Mouse (Mus musculus) urinary bladder, postnatal 4 days (tissue): ENCODE results near the gene Rtraf.
"Not testable (repeated sequence)": the region's sequence is repeated elsewhere in the genome, so short reads cannot be mapped to it uniquely, and the experiment has no call there.

ENCODE experiments used
- DNase-seq, 2 experiments: peaks; one replicate each; pipeline ENCODE4 v3.0.0; 2021 to 2022; ENCODE audit warnings: low spot score in 2 of 2

Rtraf gene

GRCm38 (mm10) chr14:19823321-19824142 lies at the start of gene Rtraf:
Gene Rtraf (minus strand): TSS chr14:19823824.
- peak; percentile 91 to 93 for DNase-seq

DNA sequence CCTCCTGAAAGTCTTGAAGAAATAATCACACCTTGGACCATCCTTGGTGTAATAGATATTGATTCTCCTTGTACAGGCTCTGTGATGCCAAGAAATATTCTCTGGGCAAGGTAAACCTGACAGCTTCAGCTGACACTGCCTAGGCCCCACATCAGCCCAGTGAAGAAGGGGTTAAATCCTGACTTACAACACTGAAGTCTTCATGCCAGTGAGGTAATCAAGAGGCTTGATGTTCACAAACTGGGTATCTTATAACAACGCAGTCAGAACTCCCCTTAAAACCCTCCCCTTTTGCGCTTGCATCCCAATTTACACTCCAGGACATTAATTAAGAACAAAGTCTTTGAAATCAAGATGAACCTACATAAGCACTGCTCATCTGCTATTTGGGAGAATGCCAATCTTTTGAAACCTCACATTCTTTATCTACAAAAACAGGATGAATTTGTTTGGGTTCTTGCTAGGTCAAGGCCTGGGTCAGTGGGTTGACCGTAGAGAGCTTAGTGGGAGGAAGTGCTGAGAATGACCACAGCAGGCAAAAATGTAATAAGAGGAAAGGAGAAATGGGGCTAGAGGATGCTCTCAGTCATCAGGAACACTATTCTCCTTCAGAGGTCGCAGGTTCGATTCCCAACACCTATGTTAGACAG lies 43.8 kb upstream of the Rtraf start:
- no peak for DNase-seq

DNA sequence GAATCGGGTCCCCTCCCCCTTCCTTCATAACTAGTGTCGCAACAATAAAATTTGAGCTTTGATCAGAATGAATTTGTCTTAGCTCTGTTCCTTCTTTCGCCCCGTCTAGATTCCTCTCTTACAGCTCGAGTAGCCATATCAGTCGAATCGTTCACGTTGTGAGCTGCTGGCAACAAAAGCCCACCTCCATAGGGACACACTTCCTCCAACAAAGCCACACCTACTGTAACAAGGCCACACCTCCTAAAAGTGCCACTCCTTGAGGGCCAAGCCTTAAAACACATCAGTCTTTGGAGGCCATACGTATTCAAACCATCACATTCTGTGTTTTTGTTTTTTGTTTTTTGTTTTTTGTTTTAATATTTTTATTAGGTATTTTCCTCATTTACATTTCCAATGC lies 41.5 kb upstream of the Rtraf start:
- not testable (repeated sequence) for DNase-seq

DNA sequence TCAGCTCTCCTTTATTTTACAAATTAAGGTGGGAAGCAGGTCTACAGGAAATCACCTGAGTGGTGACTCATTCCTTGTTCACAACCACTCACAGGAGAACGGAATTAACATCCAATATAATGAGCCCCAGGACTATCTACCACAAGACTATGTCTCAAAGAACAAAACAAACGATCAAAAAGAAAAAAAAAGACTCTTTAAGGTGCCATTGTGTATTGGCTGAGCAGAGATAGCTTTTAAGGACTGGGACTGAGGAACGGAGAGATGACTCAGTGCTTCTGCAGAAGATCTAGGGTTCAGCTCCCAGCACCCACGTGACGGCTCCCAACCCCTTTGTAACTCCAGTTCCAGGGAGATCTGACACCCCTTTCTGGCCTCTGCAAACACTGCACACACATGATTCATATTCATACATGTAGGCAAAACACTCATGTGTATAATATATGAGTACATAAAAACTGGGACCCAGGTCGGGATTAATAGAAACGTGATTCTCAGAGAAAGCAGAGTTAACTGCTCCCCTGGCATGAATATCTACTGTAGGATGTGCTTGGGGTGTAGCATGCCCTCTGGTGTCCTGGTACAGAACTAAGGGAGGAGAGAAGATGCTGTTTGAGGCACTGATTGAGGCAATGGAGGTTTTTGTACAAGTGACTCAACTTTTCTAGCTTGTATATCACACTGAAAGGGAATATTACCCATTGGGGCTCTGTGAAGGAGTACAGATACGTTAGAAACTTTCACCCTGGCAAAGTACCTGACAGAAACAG lies 37.9 kb upstream of the Rtraf start:
- no peak for DNase-seq

DNA sequence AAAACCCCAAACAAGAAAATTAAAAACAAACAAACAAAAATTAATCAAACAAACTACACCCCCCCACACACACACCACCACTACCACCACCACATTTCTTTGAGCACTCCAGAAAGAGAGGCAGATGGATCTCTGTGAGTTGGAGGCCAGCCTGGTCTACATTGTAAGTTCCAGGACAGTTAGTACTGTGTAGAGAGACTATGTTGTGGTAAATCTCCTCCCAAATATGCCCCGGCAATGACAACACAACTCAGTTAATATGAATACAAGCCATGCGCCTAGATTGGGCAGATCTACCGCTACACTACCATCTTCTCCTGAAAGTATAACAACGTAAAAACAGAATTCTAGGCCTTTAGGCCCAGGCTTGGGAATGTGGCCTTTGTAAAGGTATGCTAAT lies 36.7 kb upstream of the Rtraf start:
- DNase-seq = no peak

DNA sequence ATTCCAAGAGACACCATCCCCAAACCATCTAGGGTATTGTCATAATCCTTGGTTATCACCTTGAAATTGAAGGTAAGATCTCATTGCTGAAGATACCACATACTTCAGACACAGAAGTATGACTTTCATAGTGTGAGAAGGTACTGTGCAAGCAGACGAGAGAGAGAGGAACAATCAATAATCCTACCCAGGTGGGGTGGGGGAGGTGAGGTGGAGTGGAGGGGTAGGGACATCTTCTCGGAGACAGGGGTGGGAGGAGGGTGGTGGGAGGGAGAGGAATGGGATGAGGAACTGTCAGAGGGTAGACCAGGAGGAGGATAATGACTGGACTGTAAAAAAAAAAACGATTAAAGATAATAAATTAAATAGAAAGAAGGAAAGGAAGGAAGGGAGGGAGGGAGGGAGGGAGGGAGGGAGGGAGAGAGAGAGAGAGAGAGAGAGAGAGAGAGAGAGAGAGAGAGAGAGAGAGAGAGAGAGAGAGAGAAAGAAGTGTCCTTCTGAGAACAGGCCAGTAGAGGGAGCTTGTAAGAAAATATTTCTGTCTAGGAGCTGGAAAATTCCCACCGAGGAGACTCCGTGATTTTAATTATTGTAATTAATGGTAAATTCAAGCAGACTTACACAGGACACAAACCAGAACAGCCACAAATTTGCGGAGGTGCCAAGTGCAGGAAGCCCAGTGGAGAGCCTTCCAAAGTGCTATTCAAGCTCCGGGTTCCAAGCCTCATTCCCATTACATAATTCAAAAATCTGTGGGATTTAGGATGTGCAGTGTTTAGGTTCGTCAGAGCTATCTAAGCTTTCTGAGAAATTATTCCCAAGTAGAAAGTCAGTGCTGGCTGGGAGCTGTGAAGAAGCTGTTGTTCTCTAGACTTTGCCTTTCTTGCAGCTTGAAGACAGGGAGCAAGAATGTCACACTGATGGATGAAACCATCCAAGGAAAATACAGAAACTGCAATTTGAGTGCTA lies 35.5 kb upstream of the Rtraf start:
- no peak for DNase-seq

DNA sequence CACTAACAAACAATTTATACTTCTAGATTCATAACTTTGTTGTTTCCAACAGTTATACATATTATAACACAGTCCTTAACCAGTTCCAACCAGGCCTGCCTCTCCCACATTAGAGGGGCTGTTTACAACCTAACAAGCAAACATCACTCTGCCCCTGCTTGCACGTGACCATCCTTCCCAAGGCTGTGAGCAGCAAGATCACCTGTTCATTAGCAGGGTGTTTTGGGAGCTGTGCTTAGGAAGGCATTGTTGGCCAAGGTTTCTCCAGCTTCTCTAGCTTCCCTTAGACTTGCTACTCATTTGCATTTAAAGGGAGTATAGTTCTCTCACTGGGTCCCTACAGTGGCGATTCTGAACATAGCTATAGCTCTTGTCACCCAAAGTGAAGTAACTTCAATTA lies 34.7 kb upstream of the Rtraf start:
- DNase-seq = no peak

- no peak for DNase-seq
Measured at GRCm38 (mm10) chr14:19853471-19853870, 29.8 kb upstream of the Rtraf start.

DNA sequence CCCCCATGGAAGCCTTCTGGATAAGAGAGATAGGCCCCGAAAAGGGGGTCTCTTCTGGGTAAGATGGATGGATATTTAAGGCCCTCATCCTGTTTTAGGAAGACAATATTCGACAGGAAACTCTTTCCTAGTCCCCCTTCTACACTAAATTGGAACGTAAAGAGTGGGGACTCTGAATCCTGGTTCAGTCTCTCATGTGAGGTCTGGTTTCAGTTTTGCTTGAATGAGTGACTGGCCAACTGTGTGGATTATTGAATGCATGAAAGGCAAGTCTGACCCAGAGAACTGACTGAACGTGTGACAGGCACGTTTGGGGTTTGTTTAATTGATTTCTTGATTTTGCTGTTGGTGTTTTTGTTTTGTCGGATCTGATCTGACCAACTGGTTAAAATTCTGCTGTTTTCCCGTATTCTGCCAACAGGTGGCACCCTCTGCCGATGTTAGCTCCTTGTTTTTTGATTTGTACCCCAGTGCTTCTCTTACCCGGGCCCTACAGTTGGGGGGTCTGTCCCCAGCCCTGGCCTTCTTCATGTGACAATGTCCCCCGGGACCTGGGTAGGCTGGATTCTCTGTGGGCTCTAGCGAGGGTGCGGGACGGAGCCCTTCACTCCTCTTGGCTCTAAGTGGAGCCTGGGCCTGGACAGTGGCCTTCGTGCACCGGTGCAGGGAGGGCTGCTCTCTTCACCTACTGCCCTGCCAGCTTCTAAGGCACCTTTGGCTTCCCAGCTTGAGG lies 16.1 kb upstream of the Rtraf start:
- DNase-seq = peak; percentile 30 to 65

GRCm38 (mm10) chr14:19836289-19836688 lies 12.7 kb upstream of the Rtraf start:
- no peak for DNase-seq

GRCm38 (mm10) chr14:19825481-19825880 lies 1.9 kb upstream of the Rtraf start:
- no peak for DNase-seq

DNA sequence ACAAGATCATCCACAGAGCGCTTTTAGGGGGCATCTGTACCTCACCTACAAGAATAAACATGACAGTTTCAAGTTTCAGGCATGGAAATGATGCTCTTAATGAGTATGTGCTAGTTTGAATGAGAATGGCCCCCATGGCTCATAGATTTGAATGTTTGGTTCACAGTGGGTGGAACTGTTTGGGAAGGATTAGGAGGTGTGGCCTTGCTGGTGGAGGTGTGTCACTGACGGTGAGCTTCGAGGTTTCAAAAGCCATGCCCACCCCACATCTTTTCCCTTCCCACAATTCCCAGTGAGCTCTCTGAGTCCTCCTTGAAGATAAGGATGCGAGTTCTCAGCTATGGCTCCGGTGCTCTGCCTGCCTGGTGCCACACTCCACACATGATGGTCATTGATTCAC lies 1.9 kb downstream of the Rtraf start:
- DNase-seq = no peak

GRCm38 (mm10) chr14:19817949-19818348 lies 5.7 kb downstream of the Rtraf start:
- peak; percentile 61 to 90 for DNase-seq

DNA sequence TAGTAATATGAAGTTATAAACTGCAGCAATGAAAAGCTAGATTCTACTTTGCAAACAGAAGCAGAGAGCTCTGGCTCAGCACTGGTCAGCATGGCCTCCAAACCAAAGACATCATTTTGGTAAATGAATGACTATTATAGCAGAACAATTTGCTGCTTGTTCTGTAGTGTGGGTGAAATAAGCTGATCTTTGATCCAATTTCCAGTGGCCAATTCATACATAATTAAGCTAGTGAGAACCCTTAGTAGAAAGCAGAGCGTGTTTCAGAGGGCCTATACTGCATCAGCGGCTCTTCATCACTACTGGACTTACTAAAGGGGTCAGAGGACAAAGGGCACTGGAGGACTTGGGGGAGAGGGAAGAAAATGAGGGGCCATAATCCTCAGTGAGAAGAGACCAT lies 10.6 kb downstream of the Rtraf start:
- no peak for DNase-seq

DNA sequence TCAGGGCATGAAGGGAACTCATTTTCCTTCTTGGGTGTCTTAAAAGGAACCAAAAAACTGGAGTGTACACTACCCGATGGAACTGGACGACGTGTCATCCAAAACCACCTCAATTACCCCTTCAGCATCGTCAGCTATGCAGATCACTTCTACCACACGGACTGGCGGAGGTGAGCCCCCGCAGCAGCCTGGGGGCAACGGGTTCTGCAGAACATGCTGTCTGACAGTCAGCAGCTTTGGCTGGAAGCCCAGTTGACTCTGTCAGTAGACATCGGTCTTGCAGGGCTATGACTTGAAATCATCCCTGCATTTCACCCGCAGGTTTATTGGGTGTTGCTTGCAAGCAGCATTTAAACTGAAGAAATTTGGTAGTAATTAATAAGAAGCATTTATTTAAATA lies 13.7 kb downstream of the Rtraf start:
- no peak for DNase-seq

GRCm38 (mm10) chr14:19807858-19808257 lies 15.8 kb downstream of the Rtraf start:
- DNase-seq = no peak

GRCm38 (mm10) chr14:19807339-19807738 lies 16.3 kb downstream of the Rtraf start:
- DNase-seq = no peak

GRCm38 (mm10) chr14:19803623-19804022 lies 20.0 kb downstream of the Rtraf start:
- DNase-seq = no peak

GRCm38 (mm10) chr14:19803222-19803621 lies 20.4 kb downstream of the Rtraf start:
- no peak for DNase-seq

- DNase-seq = no peak
Measured at GRCm38 (mm10) chr14:19801474-19802215, 22.0 kb downstream of the Rtraf start.
